In the genomic region with DNA sequence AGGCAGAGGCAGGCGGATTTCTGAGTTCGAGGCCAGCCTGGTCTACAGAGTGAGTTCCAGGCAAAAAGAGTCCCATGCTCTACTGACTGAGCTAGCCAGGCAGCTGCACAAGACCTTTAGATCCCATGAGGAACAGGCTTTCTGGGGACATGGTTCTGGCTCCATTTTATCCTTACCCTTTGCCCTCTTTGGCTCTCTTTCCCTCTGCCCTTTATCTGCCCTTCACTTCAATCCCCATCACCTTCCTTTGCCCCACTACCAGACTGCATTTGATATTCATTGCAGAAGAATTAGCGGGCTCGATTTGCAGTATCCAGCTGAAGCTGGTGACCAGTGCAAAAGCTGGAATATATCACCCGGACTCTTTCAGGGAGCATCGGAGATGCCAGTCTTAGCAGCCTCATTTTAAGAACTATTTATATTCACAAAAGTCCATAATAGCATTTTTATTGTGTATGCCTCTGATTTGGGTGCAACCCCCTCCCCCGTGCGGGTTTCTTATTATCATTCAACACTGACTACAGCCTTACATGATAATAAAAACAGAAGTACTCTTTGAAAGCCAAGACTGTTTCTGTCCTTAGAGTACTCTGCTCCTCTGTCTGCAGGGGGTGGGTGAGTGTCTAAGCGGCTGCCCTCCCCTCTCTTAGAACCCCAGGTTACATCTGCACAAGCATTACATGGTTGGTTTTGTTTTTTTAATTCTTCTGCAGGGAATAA, we compare ENCODE assay signal across 20 mouse cellular contexts. TPM values are rescaled to one million over a fixed set of nuclear protein-coding genes. Genes with fewer than 3 reads are reported as not detected.
"Had no signal": no experiment of that assay in that cellular context is flagged by ENCODE, and none has a peak within 500 bp of the region (broad histone marks: within the 10 kb centered on the region; RNA-seq: fewer than 3 reads in every experiment).

No protein-coding gene starts in this region.

- H3K27me3 ChIP-seq: liver, embryonic 15.5 days; midbrain, embryonic 13.5 days; midbrain, embryonic 15.5 days; neural tube, embryonic 13.5 days; neural tube, embryonic 15.5 days had no signal

- H3K4me2 ChIP-seq: liver, embryonic 15.5 days; lung, embryonic 14.5 days; midbrain, embryonic 13.5 days; midbrain, embryonic 15.5 days; neural tube, embryonic 13.5 days; neural tube, embryonic 15.5 days had no signal

- H3K36me3 ChIP-seq: liver, embryonic 15.5 days; midbrain, embryonic 10.5 days; midbrain, embryonic 13.5 days; midbrain, embryonic 15.5 days; neural tube, embryonic 13.5 days; neural tube, embryonic 15.5 days had no signal

- H3K9ac ChIP-seq: liver, embryonic 15.5 days; lung, embryonic 14.5 days; midbrain, embryonic 13.5 days; midbrain, embryonic 15.5 days; neural tube, embryonic 13.5 days; neural tube, embryonic 15.5 days had no signal

- H3K9me3 ChIP-seq: liver, embryonic 15.5 days; midbrain, embryonic 10.5 days; midbrain, embryonic 13.5 days; midbrain, embryonic 15.5 days; neural tube, embryonic 13.5 days; neural tube, embryonic 15.5 days had no signal

- ATAC-seq: midbrain, embryonic 13.5 days; midbrain, embryonic 15.5 days had no signal

- H3K4me1 ChIP-seq: liver, embryonic 15.5 days; midbrain, embryonic 13.5 days; midbrain, embryonic 15.5 days; neural tube, embryonic 13.5 days; neural tube, embryonic 15.5 days had no signal

- H3K27ac ChIP-seq: liver, embryonic 15.5 days; midbrain, embryonic 10.5 days; midbrain, embryonic 13.5 days; midbrain, embryonic 15.5 days; neural tube, embryonic 13.5 days; neural tube, embryonic 15.5 days had no signal

- H3K4me3 ChIP-seq: liver, embryonic 15.5 days; midbrain, embryonic 10.5 days; midbrain, embryonic 13.5 days; midbrain, embryonic 15.5 days; myocyte; neural tube, embryonic 13.5 days; neural tube, embryonic 15.5 days had no signal

- DNase-seq: lung, adult 18-20 months; lung, embryonic 14.5 days; lung, postnatal 10 days; lung, postnatal 4 days; retina, postnatal 1 day; right cerebral cortex, adult 18-20 months; right cerebral cortex, postnatal 25 days; right cerebral cortex, postnatal 4 days; spleen, adult 18-20 months; thymus, adult 18-20 months; thymus, postnatal 25 days; thymus, postnatal 4 days had no signal

RNA-seq across cellular contexts. Expression of gene Megf11, which starts 24.0 kb away (rescaled TPM):
- total RNA-seq: megakaryocyte-erythroid progenitor cell, adult 5-6 weeks had no signal
